Mouse (Mus musculus) spleen, adult 18-20 months (tissue): ENCODE measurements at regions not wholly inside any gene's neighbourhood (a gene's known extent, or its start where the extent isn't known, plus 50 kb on each side); places are given as distances from the start of the nearest gene placed in this dataset.

ENCODE experiments used
- DNase-seq, 2 experiments: peaks; one replicate each; pipeline ENCODE4 v3.0.0; 2022; ENCODE audit warnings: mixed read lengths in 2 of 2

DNA sequence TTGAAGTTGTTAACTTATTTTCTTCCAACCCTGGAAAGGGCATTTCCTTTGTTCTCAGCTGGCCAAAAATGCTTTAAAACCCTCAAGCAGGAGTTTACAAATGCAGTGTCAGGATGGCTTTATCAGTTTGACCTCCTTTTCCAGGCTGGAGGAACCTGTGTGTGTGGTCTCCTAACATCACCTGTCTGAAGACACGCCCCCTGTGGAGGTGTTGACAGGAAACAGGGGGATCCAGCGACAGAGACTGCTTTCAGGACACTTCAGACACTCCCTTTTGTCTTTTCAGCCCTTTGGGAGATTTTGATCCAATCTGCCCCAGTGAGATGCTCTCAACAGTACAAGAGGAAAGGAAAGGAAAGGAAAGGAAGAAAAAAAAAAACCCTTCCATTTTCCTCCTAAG lies 202.5 kb upstream of the Jade1 start:
- DNase-seq: no peak

DNA sequence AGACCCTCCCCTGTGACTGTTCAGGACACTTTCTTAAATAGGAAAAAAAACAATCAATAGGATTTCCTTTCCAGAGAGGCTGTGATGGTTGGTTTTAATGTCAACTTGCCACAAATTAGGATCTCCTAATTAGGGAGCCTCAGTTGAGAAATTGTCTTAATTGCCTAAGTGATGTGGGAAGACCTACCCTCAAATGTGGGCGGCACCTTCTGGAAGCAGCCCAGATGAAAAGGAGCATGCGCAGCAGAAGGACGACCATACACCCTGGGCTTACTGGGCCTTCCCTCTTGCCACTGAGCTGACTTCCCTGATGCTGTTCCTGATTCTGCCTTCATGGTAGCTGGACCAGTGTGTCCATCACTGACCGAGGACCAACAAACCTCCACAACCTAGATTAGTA lies 203.7 kb upstream of the Jade1 start:
- DNase-seq: no peak

DNA sequence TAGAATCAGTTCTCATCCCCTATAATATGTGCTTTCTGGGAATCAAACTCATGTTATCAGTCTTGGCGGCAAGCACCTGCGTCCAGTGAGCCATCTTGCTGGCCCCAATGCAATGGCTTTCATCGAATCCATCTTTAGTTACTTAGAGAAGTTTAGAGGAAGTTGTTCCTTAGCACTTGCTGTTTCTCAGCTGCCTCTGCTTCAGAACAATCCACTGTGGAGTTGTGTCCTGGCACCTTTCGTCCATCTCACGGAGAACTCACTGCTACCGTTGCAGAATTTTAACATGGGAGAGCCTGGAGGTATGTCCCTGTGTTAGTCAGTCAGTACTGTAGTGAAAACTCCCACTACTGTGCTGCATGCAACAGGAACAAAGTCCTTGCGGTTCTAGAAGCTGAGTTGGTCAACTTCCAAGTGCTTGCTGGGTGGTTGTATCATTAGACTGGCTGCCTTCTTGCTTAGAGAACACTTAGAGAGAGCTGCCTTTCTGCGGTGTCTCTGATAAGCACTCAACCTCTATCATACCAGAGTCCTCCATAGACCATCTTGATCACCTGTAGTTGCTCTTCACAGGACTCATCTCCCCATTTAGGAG lies 204.3 kb upstream of the Jade1 start:
- DNase-seq: no peak

DNA sequence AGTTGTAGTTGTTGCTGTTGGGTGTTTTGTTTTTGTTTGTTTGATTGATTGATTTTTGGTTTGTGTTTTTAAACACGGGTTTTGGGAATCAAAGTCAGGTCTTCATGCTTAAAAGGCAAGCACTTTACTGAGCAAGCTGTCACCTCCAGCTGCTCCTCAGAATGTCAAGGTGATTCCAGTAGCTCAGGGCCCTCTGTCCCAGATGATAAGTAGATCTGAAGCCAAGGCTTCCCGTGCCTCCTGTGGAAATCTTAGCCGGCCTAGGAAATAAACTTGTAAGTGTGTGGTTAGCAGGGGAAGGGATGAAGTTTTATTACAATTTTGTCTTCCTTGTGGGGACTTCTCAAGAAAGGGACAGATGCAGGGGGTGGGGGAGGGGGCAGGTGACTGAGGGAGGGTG lies 205.2 kb upstream of the Jade1 start:
- DNase-seq: no peak

DNA sequence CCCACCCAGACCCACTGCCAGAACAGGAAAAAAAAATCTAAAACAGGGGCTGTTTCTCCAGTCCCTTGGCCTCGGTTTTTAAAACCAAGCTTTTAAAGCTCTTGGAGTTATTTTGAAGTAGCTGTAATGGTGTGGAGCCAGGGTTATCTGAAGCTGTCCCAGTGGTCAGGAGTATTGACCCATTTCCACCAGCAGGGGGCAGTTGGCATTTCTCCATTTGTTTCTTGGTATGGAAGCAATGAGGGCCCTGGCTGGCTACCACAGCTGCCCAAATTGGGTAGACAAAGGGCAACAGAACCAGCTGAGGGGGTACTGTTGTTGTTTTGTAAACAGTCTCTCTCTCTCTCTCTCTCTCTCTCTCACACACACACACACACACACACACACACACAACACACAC lies 206.7 kb upstream of the Jade1 start:
- peak; percentile 23 to 58 for DNase-seq

DNA sequence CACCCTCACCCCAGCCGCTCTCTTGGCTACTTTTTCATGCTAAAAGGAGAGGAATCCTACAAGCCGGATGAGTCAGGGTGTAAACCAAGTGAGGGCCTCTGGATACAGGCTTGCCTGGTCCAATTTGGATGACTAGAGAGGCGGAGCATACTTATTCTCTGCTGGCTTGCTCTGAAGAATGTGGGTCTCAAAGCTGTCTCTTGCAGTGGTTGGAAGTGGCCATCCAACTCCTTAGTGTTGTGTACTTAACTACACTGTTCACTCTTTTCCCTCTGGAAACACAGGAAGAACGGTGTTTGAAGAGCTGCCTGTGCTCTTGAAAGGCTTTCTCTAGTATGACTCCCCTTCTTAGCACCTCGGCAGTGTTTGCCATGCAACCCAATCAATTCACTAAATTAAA lies 208.7 kb upstream of the Jade1 start:
- DNase-seq: no peak

DNA sequence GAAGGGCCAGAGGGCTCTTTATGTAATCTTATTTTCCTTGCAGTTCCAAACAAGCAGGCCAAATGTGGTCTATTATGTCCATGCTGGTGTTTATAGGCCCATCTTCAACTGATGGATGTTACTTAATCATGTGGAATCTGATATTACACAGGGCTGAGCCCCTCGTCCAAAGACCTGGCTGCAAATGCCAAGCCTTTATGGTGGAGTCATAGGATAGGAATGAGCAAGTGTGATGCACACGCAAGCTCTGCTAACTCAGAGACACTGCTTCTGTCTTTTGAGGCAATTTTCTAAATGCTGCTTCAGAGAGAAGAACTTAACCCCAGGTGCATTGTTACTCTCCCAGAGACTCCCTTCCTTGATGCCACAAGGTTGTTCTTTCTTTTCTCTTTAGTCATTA lies 212.1 kb upstream of the Jade1 start:
- no peak for DNase-seq

DNA sequence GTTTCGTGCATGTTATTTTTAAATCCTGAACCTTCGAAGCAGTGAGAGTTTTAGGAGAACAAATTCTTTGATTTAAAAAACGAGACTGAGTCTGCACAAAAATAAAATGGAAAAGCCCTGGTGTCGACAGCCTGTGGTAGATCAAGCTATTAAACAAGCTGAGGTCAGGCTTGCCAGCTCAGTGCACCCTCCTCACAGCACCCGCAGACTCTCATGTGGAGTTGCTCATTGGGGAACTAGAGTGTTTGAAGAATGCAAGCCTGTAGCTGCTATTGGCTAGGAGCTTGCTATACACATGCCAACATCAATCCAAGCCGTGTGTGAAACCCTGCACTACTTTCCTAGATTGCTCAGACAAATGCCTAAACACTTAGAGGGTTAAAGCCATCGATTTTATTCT lies 223.1 kb upstream of the Jade1 start:
- no peak for DNase-seq

DNA sequence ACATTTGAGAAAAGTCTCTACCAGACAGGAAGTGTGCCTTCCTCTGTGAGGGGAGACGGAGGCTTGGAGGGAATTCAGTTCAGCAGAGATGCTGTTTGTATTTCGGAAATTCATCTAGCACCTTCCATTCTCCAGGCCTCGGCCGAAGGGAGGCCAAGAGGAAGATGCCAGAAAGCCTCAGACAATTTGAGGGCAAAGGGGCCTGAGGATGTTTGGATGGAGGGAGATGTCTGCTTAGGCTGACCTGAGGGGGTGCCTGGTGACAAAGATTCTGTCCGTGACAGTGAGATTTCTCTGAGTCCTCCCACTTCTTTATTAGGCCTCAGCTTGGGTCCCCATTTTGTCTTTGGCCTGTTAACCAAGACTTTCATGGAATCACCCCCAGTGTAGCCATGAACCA lies 225.2 kb upstream of the Jade1 start:
- no peak for DNase-seq

DNA sequence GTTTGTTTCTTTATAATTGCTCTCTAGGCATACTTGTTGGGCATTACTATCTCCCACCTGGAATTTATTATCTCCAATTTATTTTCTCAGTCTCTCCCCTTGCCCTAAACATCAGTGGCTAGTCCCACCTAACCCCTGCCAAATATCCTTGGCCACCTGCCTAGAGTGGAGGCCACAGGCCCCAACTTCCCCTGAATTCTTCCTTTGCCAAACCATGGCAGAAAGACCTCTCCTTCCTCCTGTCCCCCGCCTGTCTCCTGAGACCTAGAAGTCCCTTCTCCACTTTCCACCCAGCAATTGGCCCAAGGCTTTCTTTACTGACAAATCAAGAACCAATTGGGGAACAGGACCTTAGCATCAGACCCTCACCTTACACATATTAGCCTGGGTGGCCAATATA lies 226.7 kb upstream of the Jade1 start:
- DNase-seq: no peak

DNA sequence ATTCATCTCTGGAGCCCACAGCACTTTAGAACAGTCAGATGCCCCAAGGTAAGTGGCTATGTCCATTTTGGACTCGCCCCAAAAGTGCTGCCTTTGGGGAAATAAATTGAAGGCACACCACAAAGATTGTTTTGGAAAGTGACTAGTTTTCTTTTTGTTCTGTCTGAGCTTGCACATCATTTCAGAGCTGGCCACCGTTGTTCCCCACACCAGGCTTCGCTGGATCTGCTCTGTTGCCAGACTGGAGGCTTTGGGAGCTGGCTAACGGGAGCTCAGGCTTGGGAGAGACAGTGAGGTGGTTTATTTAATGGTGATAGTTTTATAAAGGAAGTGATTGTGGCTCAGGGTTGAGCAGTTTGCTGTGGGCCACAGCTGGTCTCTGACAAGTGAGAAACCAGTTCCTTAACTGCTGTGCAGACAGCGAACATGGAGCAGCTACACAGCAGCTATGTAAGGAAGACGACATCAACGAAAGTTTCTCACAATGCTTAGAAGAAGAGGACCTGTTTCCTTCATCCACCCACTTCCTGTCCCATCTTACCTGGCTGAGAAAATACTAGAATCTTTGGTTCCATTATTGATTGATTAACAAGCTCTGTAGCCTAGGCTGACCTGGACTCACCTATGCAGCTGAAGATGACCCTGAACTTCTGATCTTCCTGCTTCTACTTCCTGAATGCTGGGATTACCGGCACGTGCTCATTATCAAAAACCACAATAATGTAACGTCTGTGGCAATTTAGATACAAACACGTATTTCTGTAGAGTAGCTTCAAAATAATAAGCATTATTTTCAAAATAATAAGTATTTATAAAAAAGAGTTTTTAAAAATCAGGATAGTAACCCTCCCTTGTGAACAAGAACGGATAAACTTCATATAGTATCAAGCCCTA lies 229.1 kb upstream of the Jade1 start:
- no peak for DNase-seq

DNA sequence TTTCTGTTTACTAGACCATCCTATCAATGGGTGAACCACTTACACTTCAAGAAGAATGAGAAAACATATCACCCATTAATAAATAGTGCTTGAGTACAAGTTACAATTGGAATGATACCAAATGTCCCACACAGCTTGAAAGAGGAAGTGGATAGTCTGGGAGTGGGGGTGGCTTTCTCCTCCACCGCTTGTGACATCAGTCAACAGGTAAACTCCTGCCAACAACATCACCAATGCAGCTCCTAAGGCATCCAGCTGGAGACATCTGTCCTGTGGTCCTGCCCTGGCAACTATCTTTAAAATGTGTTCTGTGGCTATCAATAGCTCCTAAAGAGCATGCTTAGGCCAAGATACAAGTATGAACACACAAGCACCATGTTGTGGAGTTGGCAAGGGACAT lies 233.7 kb upstream of the Jade1 start:
- no peak for DNase-seq

DNA sequence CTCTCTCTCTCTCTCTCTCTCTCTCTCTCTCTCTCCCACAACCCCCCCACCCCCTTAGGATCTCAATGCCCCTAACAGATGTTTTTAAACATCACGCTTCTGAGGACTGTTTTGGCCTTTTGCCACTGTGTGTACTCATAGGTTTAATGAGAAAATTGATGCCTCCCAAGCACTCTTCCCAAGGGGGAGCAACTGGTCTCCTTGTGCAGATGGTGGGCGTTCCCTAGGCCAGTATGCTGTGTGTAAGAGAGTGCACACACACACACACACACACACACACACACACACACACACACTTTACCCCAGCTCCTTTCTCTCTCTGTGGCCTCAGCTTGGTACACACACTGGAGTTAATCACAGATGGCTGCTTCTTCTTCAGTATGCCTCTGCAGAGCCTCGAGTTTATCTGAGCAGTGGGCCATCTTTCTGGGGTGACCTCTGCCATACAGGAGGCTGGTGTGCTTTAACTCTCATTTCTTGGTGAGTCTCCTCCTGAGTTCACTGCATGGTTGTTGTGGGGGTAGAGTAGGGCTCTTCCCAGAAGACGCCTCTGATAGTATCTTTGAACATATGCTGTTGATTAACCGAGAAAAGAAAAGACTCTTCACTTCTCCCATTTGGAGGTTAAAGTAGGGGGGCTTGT lies 236.2 kb upstream of the Jade1 start:
- DNase-seq: no peak

DNA sequence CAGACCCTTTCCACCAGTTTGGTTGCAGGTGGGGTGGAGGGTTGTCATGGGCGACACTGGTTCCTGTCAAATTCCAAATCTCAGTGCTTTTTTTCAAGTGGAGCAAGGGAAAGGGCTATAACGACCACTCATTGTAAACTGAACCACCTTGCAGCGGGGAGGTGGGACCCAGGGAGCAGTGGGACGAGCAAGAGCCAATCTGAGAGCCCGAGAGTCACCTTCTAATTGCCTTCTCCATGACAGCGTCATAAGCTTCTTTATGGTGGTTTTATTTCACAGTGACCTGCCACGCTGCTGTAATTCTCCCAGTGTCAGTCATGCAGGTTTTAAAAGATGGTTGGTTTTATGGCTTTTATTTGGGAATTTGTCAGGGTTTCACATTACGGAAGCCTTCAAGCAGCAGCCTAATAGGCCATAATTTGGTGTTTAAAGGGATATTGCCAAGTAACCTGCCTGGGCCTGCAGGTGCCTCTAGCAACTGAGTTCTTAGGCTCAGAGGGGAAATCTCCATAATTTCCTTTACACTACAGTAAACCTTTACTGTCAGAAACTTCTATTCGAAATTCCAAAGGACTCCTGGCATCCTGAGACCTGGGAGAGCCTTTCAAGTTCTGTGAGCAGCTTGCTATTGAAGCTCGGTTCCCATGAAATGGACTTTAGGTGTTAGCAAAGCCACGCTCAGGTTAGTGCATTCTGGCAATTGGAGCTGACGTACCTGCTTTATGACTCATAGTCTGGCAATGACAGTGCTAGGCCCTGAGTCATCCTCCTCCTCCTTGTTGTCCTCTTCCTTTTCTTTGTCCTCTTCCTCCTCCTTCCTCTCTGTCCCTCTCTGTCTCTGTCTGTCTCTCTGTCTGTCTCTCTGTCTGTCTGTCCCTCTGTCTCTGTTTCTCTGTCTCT lies 235.6 kb upstream of the Pgrmc2 start:
- DNase-seq: no peak

DNA sequence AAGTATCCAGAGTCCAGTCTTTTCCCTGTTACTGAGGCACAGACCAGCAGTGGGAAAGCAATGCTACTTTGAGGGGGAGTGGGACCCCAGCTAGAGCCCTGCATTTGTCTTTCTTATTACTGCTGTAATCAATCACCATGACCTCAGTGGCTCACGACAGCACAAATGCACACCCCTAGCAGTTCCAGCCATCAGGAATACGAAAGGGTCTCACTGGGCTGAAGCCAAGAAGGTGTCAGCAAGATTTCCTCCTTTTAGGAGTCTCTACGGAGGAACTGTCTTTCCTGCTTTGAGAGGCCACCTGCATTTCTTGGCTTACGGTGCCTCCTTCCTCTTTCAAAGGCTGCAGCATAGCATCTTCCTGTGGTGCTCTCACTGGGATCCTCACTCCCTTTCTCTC lies 234.3 kb upstream of the Pgrmc2 start:
- DNase-seq: no peak

DNA sequence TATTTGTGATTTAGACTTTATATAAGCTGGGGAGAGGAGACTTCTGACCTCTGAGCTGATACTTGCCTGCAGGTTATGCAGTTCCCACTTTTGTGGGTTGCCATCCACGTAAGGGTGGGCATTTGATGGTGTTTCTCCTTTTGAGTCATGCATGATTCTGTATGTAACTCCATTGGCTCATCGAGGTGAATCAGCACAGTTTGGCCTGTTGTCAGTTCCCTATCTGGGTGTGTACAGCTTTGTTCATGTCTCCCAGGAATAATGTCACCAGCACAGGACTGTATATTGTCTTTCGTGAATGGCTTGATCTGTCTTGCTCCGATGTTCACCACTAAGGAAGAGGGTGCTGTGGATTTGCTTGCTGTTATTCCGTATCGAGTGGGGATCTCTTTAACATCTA lies 229.6 kb upstream of the Pgrmc2 start:
- DNase-seq: no peak

DNA sequence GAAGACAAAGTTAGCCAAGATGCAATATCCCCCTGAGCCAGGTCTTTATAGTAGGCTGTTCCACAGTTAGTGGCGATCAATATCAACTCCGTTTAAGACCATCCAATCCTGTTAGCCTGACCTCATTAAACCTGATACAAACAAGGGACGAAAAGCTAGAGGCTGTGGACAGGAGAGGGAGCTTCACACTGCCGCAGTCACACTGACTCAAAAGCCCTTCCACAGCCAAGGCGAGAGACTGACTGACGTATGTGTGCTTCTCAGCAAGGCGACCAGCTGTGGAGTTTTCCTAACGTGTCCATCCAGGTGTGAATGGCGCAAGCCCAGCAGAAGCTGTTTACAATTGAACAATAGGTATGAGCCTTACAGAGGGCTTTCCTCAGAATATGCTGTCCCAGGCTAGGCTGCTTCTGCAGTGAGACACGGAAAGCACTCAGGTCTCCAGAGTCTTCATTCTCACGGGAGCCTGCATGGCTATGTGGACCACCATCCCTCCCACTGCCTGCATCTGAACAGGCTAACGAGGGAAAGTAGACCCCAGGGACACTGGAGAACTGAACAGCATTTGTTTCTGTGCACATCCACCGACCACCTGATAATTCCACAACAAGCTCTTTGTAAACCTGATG lies 224.7 kb upstream of the Pgrmc2 start:
- DNase-seq: no peak

DNA sequence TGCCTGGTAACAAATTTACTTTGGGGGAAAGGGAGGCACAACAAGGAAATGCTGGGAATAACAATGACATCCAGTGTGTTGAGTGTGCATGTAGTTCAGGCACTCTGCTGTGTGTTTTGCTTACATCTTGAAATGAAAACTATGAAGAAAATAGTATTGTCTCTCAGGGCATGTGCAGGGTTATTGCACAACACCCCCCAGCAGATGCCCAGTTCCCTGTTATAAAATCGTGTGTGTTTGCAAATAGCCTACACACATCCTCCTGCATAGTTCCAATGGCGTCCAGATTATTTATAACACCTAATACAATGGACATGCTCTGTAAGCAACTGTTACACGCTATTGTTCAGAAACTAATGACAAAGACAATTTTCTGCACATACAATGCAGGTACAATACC lies 220.0 kb upstream of the Pgrmc2 start:
- no peak for DNase-seq

DNA sequence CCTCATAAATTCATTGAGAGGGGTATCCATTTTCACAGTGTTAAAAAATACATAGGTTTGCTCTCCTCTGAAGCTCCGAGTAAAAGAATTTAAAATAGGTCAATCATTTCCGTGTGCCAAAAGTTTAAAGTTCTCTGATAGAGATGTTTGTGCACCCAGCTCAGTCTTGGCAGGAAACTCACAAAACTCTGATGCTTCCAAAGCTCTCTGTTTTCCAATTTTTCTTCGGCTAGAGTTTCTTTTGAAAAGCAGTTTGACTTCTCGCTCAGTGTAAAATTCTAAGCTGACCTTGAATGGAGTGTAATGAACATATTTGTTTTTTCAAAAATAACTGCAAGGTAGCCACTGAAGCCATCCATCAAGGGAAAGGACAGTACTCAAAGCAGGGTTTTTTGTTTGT lies 215.9 kb upstream of the Pgrmc2 start:
- no peak for DNase-seq

DNA sequence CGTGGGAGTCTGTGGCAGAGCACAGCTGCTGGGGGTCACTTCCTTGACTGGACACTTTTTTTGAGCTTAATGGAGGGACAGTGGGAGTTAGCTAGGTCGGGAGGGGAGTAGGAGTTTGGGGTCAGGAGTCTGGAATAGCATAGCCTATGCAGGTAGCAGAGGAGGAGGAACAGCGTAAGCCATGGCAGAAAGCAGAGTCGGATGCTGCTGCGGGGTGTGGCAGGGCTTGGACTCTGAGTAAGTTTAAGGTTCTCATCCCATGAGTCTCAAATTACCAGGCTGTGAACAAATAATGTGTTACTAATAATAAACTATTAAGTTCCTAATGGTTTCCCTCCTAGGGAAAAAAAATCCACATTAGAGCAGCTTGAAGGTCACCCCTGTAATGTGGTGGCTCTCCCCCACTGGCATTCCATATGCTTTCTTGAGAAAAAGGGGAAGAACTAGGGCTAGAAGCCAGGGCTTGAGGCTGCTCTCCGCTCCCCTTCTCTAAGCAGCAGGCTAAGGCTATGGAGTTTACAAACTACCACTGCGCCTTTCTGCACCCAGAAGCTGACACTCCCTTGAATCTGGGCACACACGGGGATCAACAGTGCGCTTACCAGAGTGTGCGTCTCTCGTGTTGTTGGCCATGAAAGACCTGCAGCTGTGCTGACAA lies 213.4 kb upstream of the Pgrmc2 start:
- DNase-seq: no peak

DNA sequence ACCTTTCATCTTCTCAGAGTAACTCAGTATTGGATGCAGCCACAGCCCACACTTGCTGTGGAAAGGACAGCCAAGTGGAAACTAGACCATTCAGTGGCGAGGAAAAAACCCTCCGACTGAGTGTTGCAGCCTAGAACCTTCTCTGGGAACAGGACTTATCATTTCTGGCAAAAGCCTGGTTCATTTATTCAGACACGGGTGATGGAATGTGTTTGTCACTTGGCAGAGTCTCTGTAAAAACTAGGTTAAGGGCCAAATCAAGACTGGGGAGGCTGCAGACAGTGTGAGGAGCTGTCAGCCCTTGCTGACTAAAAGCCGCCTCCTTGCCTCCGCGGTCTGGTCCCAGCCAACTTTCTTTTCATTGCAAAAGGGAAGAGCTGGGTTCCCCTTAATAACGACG lies 212.3 kb upstream of the Pgrmc2 start:
- DNase-seq: no peak
